12 mouse cellular contexts compared by ENCODE assay signal in the genomic region with DNA sequence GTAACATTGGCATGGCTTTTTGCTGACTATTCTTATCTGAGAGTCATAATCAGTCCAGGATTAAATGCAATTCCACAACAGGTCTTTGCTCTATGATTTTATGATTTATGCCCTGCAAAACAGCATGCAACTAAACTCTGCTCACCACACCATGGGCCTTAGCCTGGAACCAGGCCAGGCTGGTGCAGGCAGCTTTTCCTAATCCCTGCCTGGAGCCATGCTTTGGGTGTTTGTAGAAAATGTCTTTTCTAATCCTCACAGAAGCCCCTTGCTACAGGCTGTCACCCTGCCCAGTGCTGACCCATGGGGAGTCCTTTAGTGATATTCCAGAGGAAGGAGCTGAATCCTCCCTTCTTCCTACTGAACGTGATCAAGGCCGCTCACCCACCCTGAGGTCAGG.
"Had no signal": no experiment of that assay in that cellular context is flagged by ENCODE, and none has a peak within 500 bp of the region (broad histone marks: within the 10 kb centered on the region; RNA-seq: fewer than 3 reads in every experiment).

No protein-coding gene starts in this region.

- H3K27ac ChIP-seq: kidney, postnatal 0 days; layer of hippocampus, adult 2 months; limb, embryonic 10.5 days; liver, embryonic 15.5 days; neural tube, embryonic 13.5 days had no signal

- H3K9ac ChIP-seq: liver, embryonic 15.5 days; neural tube, embryonic 13.5 days had no signal

- H3K36me3 ChIP-seq: limb, embryonic 10.5 days; liver, embryonic 15.5 days; neural tube, embryonic 13.5 days had no signal

- H3K4me3 ChIP-seq: layer of hippocampus, adult 2 months; limb, embryonic 10.5 days; liver, embryonic 15.5 days; neural tube, embryonic 13.5 days had no signal

- H3K9me3 ChIP-seq: limb, embryonic 10.5 days; liver, embryonic 15.5 days; neural tube, embryonic 13.5 days had no signal

- H3K27me3 ChIP-seq: liver, embryonic 15.5 days; neural tube, embryonic 13.5 days had no signal

- H3K4me1 ChIP-seq: liver, embryonic 15.5 days had no signal

- ATAC-seq: lung, postnatal 0 days had no signal

- H3K4me2 ChIP-seq: liver, embryonic 11.5 days; liver, embryonic 15.5 days; neural tube, embryonic 13.5 days had no signal

- DNase-seq: kidney, adult 8-10 months; lung, adult 2 months; right cerebral cortex, adult 18-20 months; right cerebral cortex, postnatal 25 days; thymus, postnatal 36 days had no signal
